Mouse (Mus musculus) lung, adult 2 months (tissue): Measurements from ENCODE around the gene Dyrk3. TPM values are rescaled to one million over a fixed set of nuclear protein-coding genes. Genes with fewer than 3 reads are reported as not detected.

ENCODE experiments used
- DNase-seq: peaks from one replicate; pipeline ENCODE4 v3.0.0; 2022
- H3K4me1 ChIP-seq: fragments of 200-500 bp; 2 replicates; pipeline ENCODE4 v1.6.1; 2011; ENCODE audit warnings: low read length; ENCODE audit not compliant: control insufficient read depth, insufficient read depth
- H3K4me3 ChIP-seq: fragments of 200-500 bp; replicated peaks from 2 replicates; pipeline ENCODE3; 2011; ENCODE audit warnings: low read depth, mild to moderate bottlenecking, control low read depth, low read length; ENCODE audit errors: extremely low read depth
- CTCF ChIP-seq: fragments of 200-500 bp; IDR thresholded peaks from 2 replicates; pipeline ENCODE4 v1.5.1; 2011; ENCODE audit warnings: mild to moderate bottlenecking, low read length, control low read depth; ENCODE audit not compliant: insufficient read depth
- POLR2A ChIP-seq: fragments of 200-500 bp; IDR thresholded peaks from 2 replicates; pipeline ENCODE4 v1.6.1; 2011; ENCODE audit warnings: low read depth, mild to moderate bottlenecking, control low read depth, low read length, borderline replicate concordance; ENCODE audit errors: extremely low read depth
- WGBS: fragments of 180-500 bp; shearing (Covaris S2); methylation state at CpG from one replicate; pipeline ENCODE4 v1.1.7; 2018; 5-methylcytosine and 5-hydroxymethylcytosine counted together
- polyA plus RNA-seq: library from polyadenylated mRNA; depleted of rRNA; stranded (reverse); fragments of >200 nt; gene quantifications from 2 replicates; pipeline ENCODE4 v1.2.3, GENCODE M21; 2012

Gene Dyrk3
- polyA plus RNA-seq, 1 experiment: 1.9 TPM

DNA sequence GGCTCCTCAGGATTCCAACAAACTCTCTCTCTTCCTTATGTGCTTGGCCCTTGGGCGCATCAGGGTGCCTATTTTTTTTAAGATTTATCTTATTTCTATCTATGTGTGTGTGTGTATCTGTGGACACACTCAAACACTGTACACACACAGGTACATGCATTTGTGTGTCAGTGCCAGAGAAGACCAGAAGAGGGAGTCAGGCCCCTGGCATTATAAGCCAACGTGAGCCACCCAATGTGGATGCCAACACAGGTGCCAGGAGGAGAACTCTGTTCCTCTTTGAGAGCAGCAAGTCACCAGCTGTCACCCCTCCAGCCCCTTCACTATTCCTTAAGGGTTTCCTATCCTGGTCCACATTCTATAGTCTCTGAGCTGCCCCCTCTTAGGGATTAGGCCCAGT is 19.1 kb downstream of the Dyrk3 start:
- H3K4me1 ChIP-seq: no peaks in the 10 kb centered on the region
- no peak overlapping the region for H3K4me3 ChIP-seq
- peak; percentile 33 for DNase-seq
- 48% methylated on average over 2 of the region's 2 CpGs for WGBS
- TF ChIP-seq POLR2A (no peak), CTCF (peak; percentile 53)

DNA sequence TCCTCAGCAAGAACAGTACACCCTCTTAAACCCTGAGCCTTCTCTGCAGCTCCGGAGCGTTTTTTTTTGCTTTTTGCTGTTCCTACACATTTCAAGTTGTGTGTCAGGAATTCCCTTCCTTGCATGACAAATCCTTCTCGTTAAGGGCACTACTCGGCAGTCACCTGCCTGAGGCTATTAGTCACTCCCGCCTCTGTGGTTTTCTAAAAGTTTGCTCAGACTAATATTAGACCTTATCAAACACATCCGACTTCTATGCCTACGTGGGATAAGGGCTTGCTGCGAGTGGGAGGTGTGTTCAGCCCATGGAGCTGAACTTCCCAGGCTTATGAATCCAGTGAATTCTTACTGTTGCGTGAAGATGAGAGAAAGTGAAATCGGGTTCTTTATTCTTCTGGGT is 19.6 kb downstream of the Dyrk3 start:
- 49% methylated on average over 10 of the region's 10 CpGs for WGBS
- DNase-seq: no peak
- Histone ChIP-seq H3K4me3 (no peak overlapping the region), H3K4me1 (no peaks in the 10 kb centered on the region)
- no peak for TF ChIP-seq CTCF
- no peak for TF ChIP-seq POLR2A

DNA sequence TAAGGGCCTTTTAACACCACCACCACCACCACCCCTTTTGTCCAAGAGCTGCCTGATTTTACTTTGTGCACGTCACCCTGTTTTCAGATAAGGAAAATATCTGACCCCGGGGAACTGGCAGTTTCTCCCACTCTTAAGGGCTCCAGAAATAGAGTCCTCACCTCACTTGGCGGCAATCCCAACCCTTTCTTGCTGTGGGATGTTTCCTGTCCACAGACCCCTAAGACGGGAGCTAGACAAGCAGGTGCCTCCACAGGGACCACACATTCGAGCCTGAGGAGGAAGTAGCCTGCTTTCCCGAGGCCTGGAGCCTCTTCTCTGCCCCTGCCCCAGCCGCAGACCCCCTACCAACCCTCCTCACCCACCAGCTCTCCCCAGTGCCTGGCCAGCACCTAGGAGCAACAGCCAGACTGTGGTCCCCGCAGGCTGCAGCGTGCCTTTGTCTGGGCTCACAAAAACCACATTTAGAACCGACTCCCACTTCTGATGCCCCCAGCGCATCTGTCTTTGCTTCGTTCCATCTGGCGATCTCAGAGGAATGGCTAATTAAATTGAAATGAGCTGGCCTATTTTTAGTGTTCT is 21.6 kb downstream of the Dyrk3 start:
- no peak for DNase-seq
- WGBS: 50% methylated on average over 13 of the region's 13 CpGs
- Histone ChIP-seq H3K4me1 (no peaks in the 10 kb centered on the region), H3K4me3 (no peak overlapping the region)
- TF ChIP-seq POLR2A: no peak
- no peak for TF ChIP-seq CTCF

DNA sequence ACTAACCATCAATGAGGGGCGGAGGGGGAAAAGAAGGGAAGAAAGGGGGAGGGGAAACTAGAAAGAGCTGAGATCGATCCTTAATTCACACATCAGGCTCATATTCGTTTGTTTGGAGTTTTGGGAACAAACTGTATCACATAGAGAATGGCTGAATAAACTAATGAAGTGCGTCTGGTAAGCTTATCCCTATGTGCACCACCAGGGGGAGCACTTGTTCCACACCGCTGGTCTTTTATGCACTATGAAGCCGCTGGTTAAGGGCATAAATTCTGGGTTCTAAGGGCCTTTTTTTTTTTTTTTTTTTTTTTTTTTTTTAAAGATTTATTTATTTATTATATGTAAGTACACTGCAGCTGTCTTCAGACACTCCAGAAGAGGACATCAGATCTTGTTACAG is 22.2 kb downstream of the Dyrk3 start:
- peak; percentile 54 for DNase-seq
- Histone ChIP-seq H3K4me1 (0 out of 2 replicates have a peak, but pooled peaks cover 2% of the 10 kb centered on the region), H3K4me3 (no peak overlapping the region)
- TF ChIP-seq POLR2A (no peak), CTCF (peak; percentile 80)
- 10% methylated on average over 6 of the region's 6 CpGs for WGBS

DNA sequence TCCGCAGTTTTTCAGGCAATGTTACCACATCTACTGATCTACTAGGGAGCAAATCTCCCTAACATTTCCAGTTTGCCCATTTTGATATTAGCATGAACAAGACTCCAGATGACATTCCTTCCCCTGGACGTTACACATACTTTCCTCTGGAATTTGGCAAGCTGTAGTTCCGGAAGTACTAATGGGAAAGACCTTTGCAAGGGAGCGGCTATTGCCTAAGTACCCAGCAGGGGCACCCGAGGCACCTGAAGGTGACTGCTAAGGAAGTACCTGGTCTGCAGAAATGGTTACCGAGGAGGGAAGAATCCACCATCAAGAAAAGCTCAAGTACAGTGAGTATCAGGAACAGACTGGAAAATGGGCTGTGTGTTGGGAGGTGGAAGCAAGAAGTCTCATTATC is 25.6 kb downstream of the Dyrk3 start:
- DNase-seq: peak; percentile 53
- 20% methylated on average over 6 of the region's 6 CpGs for WGBS
- Histone ChIP-seq H3K4me3 (no peak overlapping the region), H3K4me1 (peaks cover 5% of the 10 kb centered on the region; the same call in 1 of the 2 replicates)
- peak; percentile 40; the same call in 1 of the 2 replicates for TF ChIP-seq CTCF
- no peak for TF ChIP-seq POLR2A

DNA sequence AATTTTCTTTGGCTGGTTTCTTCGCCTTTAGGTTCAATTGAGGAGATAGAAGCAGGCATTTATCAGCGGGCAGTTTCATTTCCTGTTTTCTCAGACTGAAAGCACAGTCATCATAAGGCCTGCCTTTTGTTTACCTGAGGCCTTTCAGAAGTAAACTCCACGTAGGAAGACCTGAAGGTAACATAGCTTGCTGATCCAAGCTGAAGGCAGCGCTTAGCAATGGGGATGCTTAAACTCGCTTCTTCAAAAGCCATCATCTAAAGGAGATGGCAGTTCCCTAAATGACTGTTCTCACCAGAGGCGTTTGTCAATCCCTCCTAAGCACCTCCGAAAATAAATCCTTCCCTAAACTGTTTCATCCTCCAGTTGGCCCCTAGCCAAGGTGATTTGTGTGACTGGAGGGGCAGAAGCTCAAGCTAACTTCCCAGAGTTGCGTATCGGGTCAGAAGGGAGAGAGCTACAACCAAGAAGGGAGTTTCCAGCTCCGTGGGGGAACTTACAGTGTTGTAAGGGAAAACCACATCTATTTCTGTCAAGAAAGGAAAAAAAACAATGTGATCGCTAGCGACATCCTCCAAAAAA is 27.5 kb downstream of the Dyrk3 start:
- no peak overlapping the region for H3K4me3 ChIP-seq
- peaks cover 6% of the 10 kb centered on the region; the same call in 1 of the 2 replicates for H3K4me1 ChIP-seq
- WGBS: 50% methylated on average over 12 of the region's 12 CpGs
- no peak for DNase-seq
- TF ChIP-seq POLR2A (no peak), CTCF (no peak)

DNA sequence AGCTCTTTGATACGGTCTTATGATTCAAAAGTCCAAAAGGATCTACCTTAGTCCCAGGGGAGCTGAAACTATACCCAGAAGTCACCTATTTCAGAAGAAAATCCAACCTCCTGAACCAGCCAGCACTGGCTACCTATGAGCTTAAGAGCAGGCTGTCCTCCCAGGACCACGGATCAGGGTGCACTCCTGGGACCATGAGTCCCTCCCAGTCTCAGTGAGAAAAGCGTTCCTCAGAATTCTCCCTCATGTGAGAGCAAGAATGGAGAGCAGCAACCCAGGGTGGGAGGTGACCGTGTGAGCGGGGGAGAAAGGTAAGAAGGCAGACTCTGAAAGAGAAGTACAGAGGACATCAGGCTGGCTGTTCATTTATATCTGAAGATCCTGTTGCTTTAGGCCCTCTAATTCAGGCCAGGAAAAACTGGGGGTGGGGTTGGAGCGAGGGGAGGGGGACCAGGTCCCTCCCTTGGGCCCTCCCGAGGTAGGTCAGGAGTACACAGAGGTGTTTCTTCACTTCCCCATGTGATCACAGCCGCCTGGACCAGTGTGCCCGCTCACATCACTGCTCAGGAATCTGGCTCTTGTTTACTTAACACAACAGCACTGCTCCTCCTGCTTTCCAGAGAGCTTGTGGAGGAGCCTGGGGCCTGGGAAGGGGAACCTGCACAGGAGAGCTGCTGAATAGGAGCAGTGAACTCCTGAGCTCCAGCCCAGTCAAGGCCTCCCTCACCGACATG is 30.4 kb downstream of the Dyrk3 start:
- TF ChIP-seq CTCF (no peak), POLR2A (no peak)
- 47% methylated on average over 10 of the region's 10 CpGs for whole genome bisulfite sequencing
- Histone ChIP-seq H3K4me1 (peaks cover 6% of the 10 kb centered on the region; the same call in 1 of the 2 replicates), H3K4me3 (no peak overlapping the region)
- DNase-seq: no peak

DNA sequence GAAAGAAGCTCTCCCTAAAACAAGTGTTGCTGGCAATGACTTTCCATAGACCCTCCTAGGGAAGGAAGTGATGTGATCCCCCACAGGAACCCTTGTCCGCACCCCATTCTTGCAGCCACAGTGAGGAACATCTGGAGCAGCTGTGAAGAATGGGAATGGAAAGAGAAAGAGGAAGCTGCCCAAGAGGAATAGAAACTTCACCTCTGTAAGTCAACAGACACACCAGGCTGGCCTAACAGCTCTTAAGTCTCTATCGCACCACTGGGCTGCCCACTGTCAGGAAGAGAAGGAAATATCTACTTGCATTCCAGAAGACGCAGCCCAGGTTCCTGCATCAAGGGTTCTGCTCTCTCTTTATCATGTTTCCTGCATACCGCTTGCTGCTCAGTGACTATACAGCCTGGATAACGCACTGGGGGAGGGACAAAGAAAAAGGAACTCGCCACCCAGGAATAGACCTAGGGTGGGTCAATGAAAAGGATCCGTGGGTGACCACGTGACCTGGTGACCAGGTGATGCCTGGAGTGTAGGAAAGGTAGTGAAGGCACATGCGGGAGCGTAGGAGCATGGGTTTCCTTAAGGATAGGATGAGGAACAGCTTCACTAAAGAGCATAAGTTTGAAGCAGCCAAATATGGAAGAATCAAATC is 34.2 kb downstream of the Dyrk3 start:
- no peak for DNase-seq
- TF ChIP-seq POLR2A (no peak), CTCF (no peak)
- Histone ChIP-seq H3K4me3 (no peak overlapping the region), H3K4me1 (0 out of 2 replicates have a peak, but pooled peaks cover 2% of the 10 kb centered on the region)
- WGBS: 60% methylated on average over 10 of the region's 10 CpGs

DNA sequence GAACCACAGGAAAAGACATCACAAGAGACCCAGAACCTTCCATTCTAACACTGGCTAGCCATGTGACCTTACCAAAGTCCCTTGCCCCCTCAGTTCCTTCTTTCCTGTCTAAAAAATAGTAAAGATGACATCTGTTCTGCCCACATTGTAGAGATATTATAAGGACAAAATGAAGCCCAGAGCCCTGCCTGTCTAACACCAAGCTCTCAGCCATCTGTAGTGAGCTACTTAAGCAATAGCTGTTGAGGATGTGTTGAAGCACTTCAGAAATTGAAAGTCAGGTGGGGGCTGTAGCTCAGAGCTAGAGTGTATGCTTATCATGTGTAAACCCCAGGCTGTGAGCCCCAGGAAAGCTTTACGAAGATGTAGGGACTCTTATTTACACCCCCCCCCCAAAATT is 37.3 kb downstream of the Dyrk3 start:
- no peak for DNase-seq
- Histone ChIP-seq H3K4me1 (peaks cover 2% of the 10 kb centered on the region; the same call in 1 of the 2 replicates), H3K4me3 (no peak overlapping the region)
- TF ChIP-seq CTCF: no peak
- no peak for TF ChIP-seq POLR2A
- WGBS: 63% methylated on average over 1 of the region's 1 CpGs

DNA sequence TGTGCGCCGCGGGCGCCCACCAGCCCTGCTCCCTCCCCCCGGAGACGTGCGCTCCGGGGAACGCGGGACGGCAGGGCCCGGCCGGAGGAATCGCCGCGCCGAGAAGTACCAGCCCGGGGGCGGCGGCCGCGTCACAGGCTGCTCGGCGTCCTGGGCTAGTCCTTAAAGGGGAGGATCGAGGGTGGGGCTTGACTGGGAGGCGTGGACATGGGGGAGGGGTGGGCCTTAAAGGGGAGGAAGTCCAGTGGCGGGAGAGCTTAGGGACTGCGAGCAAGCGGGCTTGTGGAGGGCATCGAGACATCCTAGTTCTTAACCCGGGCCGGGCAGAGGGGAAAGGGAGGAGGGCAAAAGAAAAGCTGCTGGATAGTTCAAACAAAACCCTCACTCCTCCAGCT is 40.4 kb downstream of the Dyrk3 start, which contains the start of gene Mapkapk2:
TSS of gene Mapkapk2 (minus strand) at position 127 of the 395 bp plus-strand sequence.
- Histone ChIP-seq H3K4me1 (peaks cover 14% of the 10 kb centered on the region), H3K4me3 (peak within 1 kb of the TSS; percentile 83)
- WGBS: 1% methylated on average over 31 of the region's 32 CpGs
- no peak for TF ChIP-seq CTCF
- peak; percentile 93 for TF ChIP-seq POLR2A
- DNase-seq: peak; percentile 88
